Mouse (Mus musculus) G1E (cell line): ENCODE data around the gene Tc2n.

Source experiments
- CTCF ChIP-seq: IDR thresholded peaks from 2 replicates; pipeline ENCODE4 v1.5.1; 2012; ENCODE audit warnings: low read depth, low read length, inconsistent platforms, mixed read lengths
- GATA1 ChIP-seq: IDR thresholded peaks from 2 replicates; pipeline ENCODE4 v1.6.1; 2012; ENCODE audit warnings: borderline replicate concordance, low read length, inconsistent platforms, mixed read lengths
- GATA2 ChIP-seq: IDR thresholded peaks from 2 replicates; pipeline ENCODE4 v1.6.1; 2012; ENCODE audit warnings: low read depth, low read length, inconsistent platforms, borderline replicate concordance
- POLR2AphosphoS5 ChIP-seq: IDR thresholded peaks from 2 replicates; pipeline ENCODE4 v1.6.1; 2012; ENCODE audit warnings: low read depth, low read length, inconsistent platforms; ENCODE audit not compliant: insufficient replicate concordance
- TAL1 ChIP-seq: conservative IDR thresholded peaks from 2 replicates; pipeline ENCODE4 v1.6.1; 2012; ENCODE audit warnings: low read depth, low read length, inconsistent platforms, mixed read lengths

- TF ChIP-seq CTCF, result no peak
- TF ChIP-seq POLR2AphosphoS5, result no peak
- no peak for TF ChIP-seq GATA2
- no peak for TF ChIP-seq TAL1
- no peak for TF ChIP-seq GATA1
These were observed 19.1 kb downstream of the Tc2n start for GRCm38 (mm10) chr12:101699176-101699575.
